Mouse (Mus musculus) brain, embryonic 18.5 days (tissue): ENCODE measurements around the gene Mpv17l2.
A peak's percentile ranks its signal among the peaks of the same experiment; 100 is the strongest.

ENCODE experiments used
- DNase-seq: peaks from one replicate; pipeline ENCODE4 v3.0.0-alpha.2; 2012; ENCODE audit warnings: low read depth, low spot score

Gene Mpv17l2

GRCm38 (mm10) chr8:70790846-70791245 lies 30.1 kb upstream of the Mpv17l2 start:
- no peak for DNase-seq

GRCm38 (mm10) chr8:70789046-70789445 lies 28.3 kb upstream of the Mpv17l2 start:
- no peak for DNase-seq

GRCm38 (mm10) chr8:70787941-70788667 lies 27.4 kb upstream of the Mpv17l2 start:
- no peak for DNase-seq

- DNase-seq = no peak
These were observed 26.3 kb upstream of the Mpv17l2 start for GRCm38 (mm10) chr8:70787051-70787445.

- DNase-seq = no peak
These were observed 25.7 kb upstream of the Mpv17l2 start for GRCm38 (mm10) chr8:70786291-70787050.

- no peak for DNase-seq
These were observed 19.3 kb upstream of the Mpv17l2 start for GRCm38 (mm10) chr8:70780093-70780492.

GRCm38 (mm10) chr8:70776496-70777444 lies 16.0 kb upstream of the Mpv17l2 start, which contains the start of gene Pik3r2:
Gene Pik3r2 (minus strand): TSS chr8:70776713.
- DNase-seq = peak; percentile 95

GRCm38 (mm10) chr8:70775851-70776495 lies 15.2 kb upstream of the Mpv17l2 start:
- no peak for DNase-seq

- DNase-seq = no peak
These were observed 14.5 kb upstream of the Mpv17l2 start for GRCm38 (mm10) chr8:70775227-70775626.

- no peak for DNase-seq
These were observed 14.0 kb upstream of the Mpv17l2 start for GRCm38 (mm10) chr8:70774740-70775139.

- DNase-seq = no peak
These were observed 13.1 kb upstream of the Mpv17l2 start for GRCm38 (mm10) chr8:70773833-70774232.

GRCm38 (mm10) chr8:70773410-70773809 lies 12.7 kb upstream of the Mpv17l2 start:
- no peak for DNase-seq

- DNase-seq = no peak
These were observed 12.1 kb upstream of the Mpv17l2 start for GRCm38 (mm10) chr8:70772890-70773289.

GRCm38 (mm10) chr8:70772075-70772474 lies 11.3 kb upstream of the Mpv17l2 start:
- no peak for DNase-seq

GRCm38 (mm10) chr8:70771217-70771616 lies 10.5 kb upstream of the Mpv17l2 start:
- no peak for DNase-seq

GRCm38 (mm10) chr8:70770748-70771147 lies 10.0 kb upstream of the Mpv17l2 start:
- DNase-seq = no peak

- no peak for DNase-seq
These were observed 9.1 kb upstream of the Mpv17l2 start for GRCm38 (mm10) chr8:70769858-70770257.

- peak; percentile 71 for DNase-seq
These were observed 8.6 kb upstream of the Mpv17l2 start for GRCm38 (mm10) chr8:70769359-70769758.

GRCm38 (mm10) chr8:70768956-70769355 lies 8.2 kb upstream of the Mpv17l2 start:
- DNase-seq = no peak

GRCm38 (mm10) chr8:70768231-70768776 lies 7.6 kb upstream of the Mpv17l2 start:
- DNase-seq = no peak

- DNase-seq = no peak
These were observed 6.8 kb upstream of the Mpv17l2 start for GRCm38 (mm10) chr8:70767503-70767902.
